Mouse (Mus musculus) olfactory bulb, adult 2 months (tissue): Measurements from ENCODE around the gene Scn11a. TPM values are rescaled to one million over a fixed set of nuclear protein-coding genes. Genes with fewer than 3 reads are reported as not detected.

Experiments
- H3K27ac ChIP-seq: fragments of 200-500 bp; 2 replicates; pipeline ENCODE4 v1.5.1; 2012; ENCODE audit warnings: low read depth, low read length; ENCODE audit not compliant: insufficient read depth
- H3K4me1 ChIP-seq: fragments of 200-500 bp; 2 replicates; pipeline ENCODE4 v1.6.1; 2012; ENCODE audit warnings: low read length; ENCODE audit not compliant: control insufficient read depth, insufficient read depth
- H3K4me3 ChIP-seq: fragments of 200-500 bp; 2 replicates; pipeline ENCODE4 v1.5.1; 2012; ENCODE audit warnings: mild to moderate bottlenecking, low read depth, low read length, moderate library complexity; ENCODE audit not compliant: insufficient read depth
- CTCF ChIP-seq: fragments of 200-500 bp; IDR thresholded peaks from 2 replicates; pipeline ENCODE4 v1.5.1; 2012; ENCODE audit warnings: low read depth, mild to moderate bottlenecking, low read length, moderate library complexity; ENCODE audit not compliant: insufficient read depth
- POLR2A ChIP-seq: fragments of 200-500 bp; IDR thresholded peaks from 2 replicates; pipeline ENCODE4 v1.6.1; 2012; ENCODE audit warnings: mild to moderate bottlenecking, low read depth, low read length, moderate library complexity; ENCODE audit not compliant: insufficient read depth
- WGBS: fragments of 180-500 bp; shearing (Covaris S2); methylation state at CpG from one replicate; pipeline ENCODE4 v1.1.7; 2018; 5-methylcytosine and 5-hydroxymethylcytosine counted together
- polyA plus RNA-seq: library from polyadenylated mRNA; stranded (reverse); fragments of >200 nt; gene quantifications from 2 replicates; pipeline ENCODE4 v1.2.4, GENCODE M21; 2012; ENCODE audit warnings: low replicate concordance; ENCODE audit not compliant: missing spikeins, insufficient read depth, insufficient read length

Scn11a gene
- polyA plus RNA-seq, 1 experiment: not detected

DNA sequence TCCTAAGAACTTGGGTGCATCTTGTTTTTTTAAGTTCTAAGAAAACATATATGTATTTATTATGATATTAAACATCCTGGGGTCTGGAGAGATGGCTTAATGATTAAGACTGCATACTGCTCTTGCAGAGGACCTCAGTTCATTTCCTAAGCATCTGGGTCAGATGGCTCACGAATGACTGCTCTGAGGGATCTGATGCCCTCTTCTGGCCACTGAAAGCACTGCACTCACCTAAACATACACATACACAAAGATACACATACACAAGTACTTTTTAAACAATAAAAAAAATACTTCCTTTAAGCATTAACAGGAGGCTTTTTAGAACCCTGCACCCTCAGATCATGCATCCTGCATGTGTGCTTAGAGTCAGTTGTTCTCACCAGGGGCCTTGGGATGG lies 65.8 kb downstream of the Scn11a start:
- Histone ChIP-seq H3K27ac (no peak overlapping the region), H3K4me3 (no peak overlapping the region), H3K4me1 (no peaks in the 10 kb centered on the region)
- TF ChIP-seq CTCF: no peak
- no peak for TF ChIP-seq POLR2A
- WGBS: 85% methylated on average over 1 of the region's 1 CpGs

DNA sequence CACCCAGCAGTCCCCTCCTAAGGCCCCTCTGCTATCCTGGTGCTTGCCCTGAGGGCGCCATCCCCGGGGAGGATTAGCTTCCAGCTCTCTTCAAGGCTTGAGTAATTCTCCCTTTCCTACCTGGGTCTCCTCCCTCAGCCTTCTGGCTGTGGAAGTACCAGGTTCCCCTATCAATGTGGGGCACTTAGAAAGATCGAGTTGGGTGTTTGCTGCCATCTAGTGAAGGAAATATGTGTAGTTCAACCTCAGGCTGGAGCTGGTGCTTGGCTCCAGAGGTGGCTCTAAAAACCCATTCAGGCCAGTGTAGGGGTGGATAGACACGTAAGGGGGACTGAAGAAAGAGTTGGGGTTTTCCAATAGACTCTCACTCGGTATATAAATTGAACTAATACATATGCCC lies 73.7 kb downstream of the Scn11a start:
- TF ChIP-seq POLR2A (no peak), CTCF (no peak)
- 6% methylated on average over 5 of the region's 5 CpGs for WGBS
- Histone ChIP-seq H3K4me3 (no peak overlapping the region), H3K27ac (no peak overlapping the region), H3K4me1 (no peaks in the 10 kb centered on the region)

- WGBS: 80% methylated on average over 9 of the region's 9 CpGs
- no peaks in the 10 kb centered on the region for H3K4me1 ChIP-seq
- H3K27ac ChIP-seq: no peak overlapping the region
- TF ChIP-seq POLR2A (no peak), CTCF (no peak)
- H3K4me3 ChIP-seq: no peak overlapping the region
Observed at GRCm38 (mm10) chr9:119749112-119749511, 76.1 kb downstream of the Scn11a start.

- Histone ChIP-seq H3K4me3 (no peak overlapping the region), H3K4me1 (no peaks in the 10 kb centered on the region), H3K27ac (no peak overlapping the region)
- WGBS: 94% methylated on average over 4 of the region's 4 CpGs
- TF ChIP-seq POLR2A: no peak
- no peak for TF ChIP-seq CTCF
Observed at GRCm38 (mm10) chr9:119743900-119744299, 81.4 kb downstream of the Scn11a start.

GRCm38 (mm10) chr9:119743312-119743711 lies 81.9 kb downstream of the Scn11a start:
- Histone ChIP-seq H3K27ac (no peak overlapping the region), H3K4me3 (no peak overlapping the region), H3K4me1 (no peaks in the 10 kb centered on the region)
- WGBS: 79% methylated on average over 3 of the region's 3 CpGs
- TF ChIP-seq POLR2A: no peak

DNA sequence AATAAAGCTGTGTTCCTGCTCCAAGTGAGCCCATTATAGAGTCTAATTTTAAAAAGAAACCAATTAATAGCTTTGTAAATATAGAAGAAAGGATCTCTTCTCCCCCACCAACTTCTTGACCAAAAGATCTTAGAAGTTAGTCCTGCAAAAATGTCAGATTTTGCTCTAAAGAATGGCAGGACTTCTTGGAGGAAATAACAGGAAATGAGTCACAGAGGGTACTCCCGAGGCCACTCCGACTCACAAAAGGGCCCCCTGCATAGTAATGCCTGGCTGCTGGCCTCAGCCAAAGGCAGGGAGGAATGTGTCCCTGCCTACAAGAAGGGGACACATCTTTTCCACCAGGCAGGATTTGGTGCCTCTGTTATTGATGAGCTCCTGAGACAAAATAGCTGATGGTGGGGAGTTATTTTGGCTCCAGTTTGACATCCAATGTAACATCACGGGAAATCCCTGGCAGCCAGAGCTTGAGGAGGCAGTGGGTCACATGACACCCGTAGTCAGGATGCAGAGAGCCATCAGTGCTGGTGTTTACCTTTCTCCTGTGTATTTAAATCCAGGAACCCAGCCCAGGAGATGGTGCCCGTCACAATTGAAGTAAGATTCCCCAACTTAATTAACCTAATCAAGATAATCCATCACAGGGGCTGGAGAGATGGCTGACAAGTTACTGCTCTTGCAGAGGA lies 84.0 kb downstream of the Scn11a start:
- WGBS: 59% methylated on average over 5 of the region's 5 CpGs
- no peak overlapping the region for H3K4me3 ChIP-seq

GRCm38 (mm10) chr9:119728412-119729097 lies 96.7 kb downstream of the Scn11a start:
- Histone ChIP-seq H3K4me3 (no peak overlapping the region), H3K4me1 (peaks cover 4% of the 10 kb centered on the region; the same call in 1 of the 2 replicates), H3K27ac (no peak overlapping the region)
- TF ChIP-seq CTCF: no peak
- TF ChIP-seq POLR2A: no peak
- 98% methylated on average over 11 of the region's 11 CpGs for WGBS

More for the DNA sequence above, 84.0 kb downstream of the Scn11a start:
- no peak overlapping the region for H3K27ac ChIP-seq
- H3K4me1 ChIP-seq: no peaks in the 10 kb centered on the region
- no peak for TF ChIP-seq CTCF
- TF ChIP-seq POLR2A: no peak

DNA sequence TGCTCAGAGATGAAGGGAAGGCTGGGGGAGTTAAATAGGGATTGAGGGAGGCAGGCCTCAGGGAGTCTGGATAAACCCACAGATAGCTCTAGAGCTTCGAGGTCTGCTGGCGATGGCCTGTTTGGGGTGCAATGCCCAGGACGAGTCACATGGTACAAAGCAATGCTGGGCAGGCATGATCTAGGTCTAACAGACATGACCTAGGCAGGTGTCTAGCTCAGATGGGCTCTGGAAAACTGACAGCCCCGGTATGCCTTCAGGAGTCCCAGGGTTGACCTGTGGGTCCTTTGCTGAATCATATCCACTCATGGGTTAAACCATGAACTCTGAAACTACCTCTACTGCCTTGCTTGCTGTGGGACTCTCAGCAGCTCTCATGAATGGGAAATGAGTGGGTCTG lies 98.3 kb downstream of the Scn11a start:
- H3K4me3 ChIP-seq: no peak overlapping the region
- 95% methylated on average over 4 of the region's 4 CpGs for WGBS

DNA sequence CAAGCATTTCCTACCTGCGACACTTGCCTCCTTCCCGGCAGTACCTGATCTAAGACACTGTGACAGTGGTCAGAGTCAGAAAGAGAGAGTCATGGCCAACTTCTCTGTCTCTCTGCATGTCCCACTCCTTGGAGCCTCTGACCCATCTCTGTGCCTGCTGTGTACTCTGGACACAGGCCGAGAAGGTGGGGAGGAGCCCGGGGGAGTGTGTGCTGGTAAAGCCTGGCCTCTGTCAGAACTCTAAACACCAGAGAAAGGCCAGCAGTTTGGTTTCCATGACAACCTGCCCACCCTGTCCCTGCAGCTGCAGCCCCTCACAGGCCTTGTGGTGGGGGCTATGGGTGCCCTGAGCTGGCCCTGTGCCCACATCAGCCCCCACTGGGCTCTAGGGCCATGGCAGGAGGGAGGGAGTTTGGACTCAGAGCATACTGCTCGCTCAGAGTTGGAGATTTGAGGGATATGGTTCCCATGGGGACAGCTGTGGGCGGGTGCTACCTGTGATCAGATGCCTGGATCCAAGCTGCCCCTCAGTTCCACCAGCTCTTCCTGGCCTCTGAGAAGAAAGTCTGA lies 99.9 kb downstream of the Scn11a start:
- Histone ChIP-seq H3K27ac (no peak overlapping the region), H3K4me1 (peaks cover 4% of the 10 kb centered on the region; the same call in 1 of the 2 replicates), H3K4me3 (no peak overlapping the region)
- 67% methylated on average over 6 of the region's 6 CpGs for whole genome bisulfite sequencing
- TF ChIP-seq CTCF: no peak
- no peak for TF ChIP-seq POLR2A

More for the DNA sequence above, 98.3 kb downstream of the Scn11a start:
- Histone ChIP-seq H3K27ac (no peak overlapping the region), H3K4me1 (peaks cover 4% of the 10 kb centered on the region; the same call in 1 of the 2 replicates)
- no peak for TF ChIP-seq CTCF
- TF ChIP-seq POLR2A: no peak
